Mouse (Mus musculus): ENCODE results near the gene Zfp961.

DNA sequence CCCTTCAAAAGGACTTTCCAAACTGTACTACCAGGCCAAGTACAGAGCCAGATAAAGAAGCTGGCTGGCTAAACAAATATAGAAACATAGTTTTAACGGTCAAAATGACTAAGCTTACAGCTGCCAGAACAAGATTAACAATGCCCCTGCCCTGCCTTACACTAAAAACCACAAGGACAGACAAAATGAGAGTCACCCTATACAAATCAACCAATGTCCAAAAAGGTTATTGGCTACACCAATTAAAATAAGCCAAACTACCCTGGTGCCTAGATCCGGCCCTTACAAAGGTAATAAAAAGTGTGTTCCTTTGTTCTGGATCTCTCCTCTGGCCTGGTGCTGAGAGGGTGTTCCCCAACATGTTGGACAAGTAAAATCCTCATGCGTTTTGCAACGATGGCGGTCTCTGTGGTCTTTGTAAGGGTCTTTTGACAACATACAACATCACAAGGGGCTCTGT is 43.0 kb upstream of the Zfp961 start:
- no peak for TF ChIP-seq SIN3A (IDR thresholded peaks at IDR 0.05; ENCODE audit: low read length)
- no peak for TF ChIP-seq POLR2A (IDR thresholded peaks at IDR 0.05; ENCODE audit: low read depth, low read length)
- no peak for TF ChIP-seq NRF1 (IDR thresholded peaks at IDR 0.05; ENCODE audit: low read depth, low read length)
- TF ChIP-seq CTCF (conservative IDR thresholded peaks at IDR 0.05 in 1 of 2, IDR thresholded peaks at IDR 0.05 in 1 of 2; ENCODE audit: low read depth in 2 of 2, low read length in 2 of 2), result no peak
- TF ChIP-seq USF1 (IDR thresholded peaks at IDR 0.05; ENCODE audit: low read depth, low read length), result no peak
- no peak for TF ChIP-seq UBTF (IDR thresholded peaks at IDR 0.05; ENCODE audit: low read depth, low read length)
- no peak for TF ChIP-seq RCOR1 (conservative IDR thresholded peaks at IDR 0.05; ENCODE audit: low read depth, low read length)

All from CH12.LX (cell line).